Mouse (Mus musculus) kidney, postnatal 0 days (tissue): ENCODE measurements around the gene Pnkp. TPM values are rescaled to one million over a fixed set of nuclear protein-coding genes. Genes with fewer than 3 reads are reported as not detected.

ENCODE experiments used
- ATAC-seq: fragments of 200-750 bp; cut with Nextera tagmentation; replicated peaks from 2 replicates; pipeline ENCODE4 v1.8.0; 2017; ENCODE audit warnings: low read depth, moderate number of reproducible peaks, moderate TSS enrichment, moderate library complexity; ENCODE audit not compliant: low FRiP score
- DNase-seq: peaks from one replicate; pipeline ENCODE4 v3.0.0-alpha.2; 2016; ENCODE audit warnings: low spot score
- H3K27ac ChIP-seq: fragments of 300-500 bp; sonication (generic); 2 replicates; pipeline ENCODE4 v1.5.1; 2014; ENCODE audit warnings: mild to moderate bottlenecking
- H3K27me3 ChIP-seq: fragments of 300-500 bp; sonication (generic); 2 replicates; pipeline ENCODE4 v1.6.1; 2014; ENCODE audit warnings: low read length, mixed read lengths; ENCODE audit not compliant: insufficient read depth
- H3K36me3 ChIP-seq: fragments of 300-500 bp; sonication (generic); 2 replicates; pipeline ENCODE4 v1.6.1; 2014; ENCODE audit warnings: low read length, mixed read lengths; ENCODE audit not compliant: insufficient read depth
- H3K4me1 ChIP-seq: fragments of 300-500 bp; sonication (generic); replicated peaks from 2 replicates; pipeline ENCODE4 v1.6.1; 2014; ENCODE audit warnings: antibody characterized with exemption, low read length, mixed read lengths; ENCODE audit not compliant: insufficient read depth
- H3K4me2 ChIP-seq: fragments of 300-500 bp; sonication (generic); 2 replicates; pipeline ENCODE4 v1.6.1; 2014; ENCODE audit warnings: mild to moderate bottlenecking, low read length, moderate library complexity, mixed read lengths
- H3K4me3 ChIP-seq: fragments of 300-500 bp; sonication (generic); replicated peaks from 2 replicates; pipeline ENCODE4 v1.5.1; 2014; ENCODE audit warnings: low read depth, low read length
- H3K9ac ChIP-seq: fragments of 300-500 bp; sonication (generic); 2 replicates; pipeline ENCODE4 v1.6.1; 2014; ENCODE audit warnings: low read depth, low read length
- H3K9me3 ChIP-seq: fragments of 300-500 bp; sonication (generic); replicated peaks from 2 replicates; pipeline ENCODE4 v1.6.1; 2016; ENCODE audit warnings: low read length, inconsistent platforms, mixed read lengths
- CTCF ChIP-seq: IDR thresholded peaks from 2 replicates; pipeline ENCODE4 v1.5.1; 2016; ENCODE audit warnings: antibody characterized with exemption, low read depth, mild to moderate bottlenecking, moderate library complexity
- WGBS: fragments of 180-500 bp; shearing (Covaris S2); extraction: QIAGEN DNeasy Blood & Tissue Kit; methylation state at CpG from one replicate; pipeline ENCODE4 v1.1.7; 2014; 5-methylcytosine and 5-hydroxymethylcytosine counted together
- polyA plus RNA-seq: library from polyadenylated mRNA; unstranded; fragments of >200 nt; fragmentation: Nextera tagmentation; extraction: Ambion mirVana; gene quantifications from 2 replicates; pipeline ENCODE4 v1.2.1, GENCODE M21; 2015

The Pnkp gene
- polyA plus RNA-seq, 1 experiment from 2014 or later: 34.0 TPM

DNA sequence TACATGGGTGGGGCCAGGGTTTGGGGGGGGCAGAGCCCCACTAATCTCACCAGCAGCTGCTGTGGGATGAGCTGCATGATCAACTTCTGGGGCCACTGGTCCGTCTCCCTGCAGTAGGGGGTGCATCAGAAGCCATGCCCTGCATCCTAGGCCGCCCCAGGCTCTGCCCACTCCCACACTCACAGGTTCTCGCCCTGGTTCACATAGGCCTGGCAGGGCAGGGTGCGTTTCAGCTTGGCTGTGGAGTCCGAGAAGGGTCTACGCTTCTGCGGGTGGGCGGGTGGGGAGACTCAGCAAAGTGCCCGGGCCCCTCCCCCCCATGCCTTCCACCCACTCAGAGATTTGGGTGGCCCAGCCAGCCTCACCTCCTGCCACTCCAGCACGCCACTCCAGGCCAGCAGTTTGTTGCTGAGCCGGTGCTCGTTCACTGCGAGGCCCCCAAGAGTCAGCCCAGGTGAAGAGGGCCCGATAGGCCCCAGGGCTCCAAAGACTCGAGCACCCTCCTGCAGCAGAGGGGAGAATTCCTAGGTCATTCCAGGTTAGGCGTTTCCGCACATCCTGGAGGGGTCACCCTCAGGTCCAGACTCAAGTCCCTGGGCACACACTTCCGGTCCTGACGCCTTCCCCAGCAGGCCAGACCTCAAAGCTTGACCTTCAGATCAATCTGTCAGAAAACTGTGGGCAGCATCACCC is 10.2 kb downstream of the Pnkp start:
- Histone ChIP-seq H3K4me2 (peak overlapping the region; percentile 55), H3K9me3 (no peaks in the 10 kb centered on the region), H3K4me3 (peak overlapping the region; percentile 96), H3K36me3 (peaks cover 35% of the 10 kb centered on the region), H3K27ac (peak overlapping the region; percentile 100), H3K4me1 (peaks cover 33% of the 10 kb centered on the region), H3K9ac (peak overlapping the region; percentile 100), H3K27me3 (no peaks in the 10 kb centered on the region)
- no peak for TF ChIP-seq CTCF
- ATAC-seq (no peak), DNase-seq (no peak)
- WGBS: 25% methylated on average over 18 of the region's 19 CpGs

DNA sequence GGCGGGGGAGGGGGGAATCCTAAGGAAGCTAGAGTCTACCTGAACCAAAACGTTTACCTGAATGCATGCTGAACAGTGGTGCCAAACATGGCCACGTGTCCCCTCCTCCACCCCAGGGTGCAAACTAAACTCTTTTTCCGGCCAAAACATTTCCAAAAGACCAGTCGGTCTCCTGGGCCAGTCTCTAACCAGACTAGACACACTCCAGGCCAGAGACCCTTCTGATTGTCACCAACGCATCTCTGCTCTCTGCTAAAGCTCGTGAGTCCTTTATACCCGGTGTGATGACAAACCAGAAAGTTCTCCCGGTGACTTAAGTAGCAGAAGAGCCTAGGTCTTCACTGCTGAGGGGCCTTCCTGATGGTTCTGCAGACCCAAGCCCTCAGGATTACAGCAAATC is 10.9 kb downstream of the Pnkp start:
- Histone ChIP-seq H3K4me2 (peak overlapping the region; percentile 55), H3K4me3 (peak overlapping the region; percentile 96), H3K4me1 (peaks cover 33% of the 10 kb centered on the region), H3K9me3 (no peaks in the 10 kb centered on the region), H3K27ac (peak overlapping the region; percentile 100), H3K27me3 (no peaks in the 10 kb centered on the region), H3K36me3 (peaks cover 29% of the 10 kb centered on the region), H3K9ac (peak overlapping the region; percentile 100)
- WGBS: 21% methylated on average over 9 of the region's 9 CpGs
- no peak for ATAC-seq
- no peak for DNase-seq
- TF ChIP-seq CTCF: no peak

DNA sequence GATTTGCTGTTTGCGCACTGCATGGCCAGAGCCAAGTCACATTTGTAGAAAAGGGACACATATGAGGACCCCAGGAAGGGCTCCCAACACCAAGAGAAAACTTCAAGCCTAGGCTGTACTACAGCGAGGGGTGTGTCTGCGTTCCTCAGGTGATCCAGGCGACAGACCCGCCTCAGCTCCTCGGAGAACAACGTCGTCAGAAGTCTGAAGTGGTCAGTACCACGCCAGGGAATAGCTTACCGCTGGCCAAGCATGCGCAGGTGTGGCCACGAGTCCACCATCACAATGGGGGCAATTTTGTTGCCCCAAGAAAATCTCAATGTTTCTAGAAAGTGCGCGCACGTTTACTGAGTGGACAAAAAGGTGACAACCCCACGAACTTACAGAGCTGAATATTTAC is 11.5 kb downstream of the Pnkp start:
- Histone ChIP-seq H3K27ac (peak overlapping the region; percentile 100), H3K27me3 (no peaks in the 10 kb centered on the region), H3K4me1 (peaks cover 33% of the 10 kb centered on the region), H3K4me2 (peak overlapping the region; percentile 55), H3K9ac (peak overlapping the region; percentile 100), H3K4me3 (peak overlapping the region; percentile 96), H3K36me3 (peaks cover 22% of the 10 kb centered on the region), H3K9me3 (no peaks in the 10 kb centered on the region)
- WGBS: 3% methylated on average over 16 of the region's 16 CpGs
- TF ChIP-seq CTCF: no peak
- no peak for ATAC-seq
- peak; percentile 36 for DNase-seq

DNA sequence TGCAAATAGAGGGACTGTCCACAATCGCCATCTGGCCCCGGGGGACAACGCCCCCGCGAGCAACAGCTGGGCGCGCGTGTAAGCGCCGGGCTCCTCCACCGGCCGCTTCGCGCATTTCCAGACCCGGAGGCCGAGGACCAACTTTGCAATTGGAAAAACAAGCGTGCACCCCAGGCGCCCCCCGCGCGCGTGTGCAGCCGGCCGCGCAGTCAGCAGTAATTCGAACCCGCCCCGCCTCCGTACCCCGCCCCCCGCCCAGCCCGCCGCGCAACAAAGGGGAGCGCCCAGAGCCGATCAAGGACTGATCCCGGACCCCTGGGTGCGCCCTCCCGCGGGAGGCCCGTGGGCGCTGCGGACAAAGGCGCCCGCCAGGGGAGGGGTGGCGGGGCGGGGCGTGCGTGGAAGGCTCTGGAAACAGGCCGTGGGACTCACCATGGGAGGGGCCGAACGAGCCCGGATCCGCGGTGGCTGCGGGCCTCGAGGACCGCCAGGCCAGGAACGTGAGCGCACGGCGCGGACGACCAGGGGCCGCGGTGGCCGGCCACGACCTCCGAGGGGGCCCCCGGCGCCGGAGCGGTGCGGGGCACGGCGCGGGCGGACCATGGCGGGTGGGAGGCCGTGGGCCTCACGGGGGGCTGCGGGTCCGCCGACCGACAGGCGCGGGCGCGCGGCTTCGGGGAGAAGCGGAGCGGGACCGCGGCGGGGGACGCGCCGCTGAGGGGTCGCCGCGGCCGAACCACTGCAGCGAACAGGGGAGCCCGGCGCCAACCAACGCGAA is 12.2 kb downstream of the Pnkp start:
- no peaks in the 10 kb centered on the region for H3K27me3 ChIP-seq
- peak overlapping the region; percentile 100 for H3K9ac ChIP-seq
- H3K4me2 ChIP-seq: peak overlapping the region; percentile 55
- no peaks in the 10 kb centered on the region for H3K9me3 ChIP-seq
- H3K4me1 ChIP-seq: peaks cover 33% of the 10 kb centered on the region
- H3K27ac ChIP-seq: peak overlapping the region; percentile 100
- DNase-seq (peak; percentile 84), ATAC-seq (peak; percentile 31)
- under 1% methylated on average over 89 of the region's 108 CpGs for WGBS
- peaks cover 16% of the 10 kb centered on the region for H3K36me3 ChIP-seq
- H3K4me3 ChIP-seq: peak overlapping the region; percentile 96
- 0 out of 2 replicates have a peak, but pooled peaks have one; percentile 2 for TF ChIP-seq CTCF

DNA sequence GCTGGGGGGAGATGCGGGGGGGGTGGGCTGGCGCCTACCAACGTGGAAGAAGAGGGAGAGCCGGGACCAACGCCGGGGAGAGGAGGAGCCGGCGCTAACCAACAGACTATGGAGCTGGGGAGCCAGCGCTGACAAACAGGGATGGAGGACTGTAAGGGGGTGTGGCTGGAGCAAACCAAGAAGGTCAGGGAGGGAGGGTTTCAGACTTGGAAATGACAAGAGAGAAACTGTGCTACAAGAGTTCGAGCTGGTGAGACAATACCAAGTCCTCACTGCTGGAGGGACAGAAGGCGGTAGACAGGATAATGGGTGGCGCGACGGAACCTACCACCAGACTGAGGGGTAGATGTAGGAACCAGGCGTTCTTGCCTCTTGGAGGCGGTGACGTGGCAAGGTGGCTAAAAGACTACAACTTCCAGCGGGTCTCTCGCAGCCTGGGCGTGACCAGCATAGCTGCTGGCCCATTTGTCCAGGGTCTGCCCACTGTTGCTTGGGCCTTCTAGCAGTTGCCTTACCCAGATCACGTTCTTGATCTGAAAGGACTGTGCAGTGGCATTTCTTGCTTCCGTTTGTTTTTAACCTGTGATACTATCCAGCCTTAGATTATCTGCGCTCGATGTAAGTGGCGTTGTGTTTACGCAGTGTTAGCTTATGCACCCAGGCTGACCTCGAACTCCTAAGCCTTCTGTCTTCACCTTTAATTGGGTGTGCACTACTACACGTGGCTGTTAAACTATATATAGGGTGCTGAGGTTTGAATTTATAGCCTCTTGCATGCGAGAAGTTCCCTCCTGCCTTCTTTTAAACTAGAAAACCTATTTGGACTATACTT is 13.0 kb downstream of the Pnkp start, which contains the start of gene Ptov1:
TSS of gene Ptov1 (minus strand) at position 92 of the 832 bp plus-strand sequence.
- no peaks in the 10 kb centered on the region for H3K9me3 ChIP-seq
- H3K9ac ChIP-seq: peak within 1 kb of the TSS; percentile 100
- H3K36me3 ChIP-seq: peaks cover 11% of the 10 kb centered on the region; the same call in 1 of the 2 replicates
- H3K27me3 ChIP-seq: no peaks in the 10 kb centered on the region
- peak within 1 kb of the TSS; percentile 96 for H3K4me3 ChIP-seq
- TF ChIP-seq CTCF: no peak; the same call in 1 of the 2 replicates
- H3K27ac ChIP-seq: peak within 1 kb of the TSS; percentile 100
- H3K4me2 ChIP-seq: peak within 1 kb of the TSS; percentile 55
- DNase-seq (peak; percentile 100), ATAC-seq (peak; percentile 91)
- H3K4me1 ChIP-seq: peaks cover 33% of the 10 kb centered on the region
- WGBS: 4% methylated on average over 29 of the region's 29 CpGs

DNA sequence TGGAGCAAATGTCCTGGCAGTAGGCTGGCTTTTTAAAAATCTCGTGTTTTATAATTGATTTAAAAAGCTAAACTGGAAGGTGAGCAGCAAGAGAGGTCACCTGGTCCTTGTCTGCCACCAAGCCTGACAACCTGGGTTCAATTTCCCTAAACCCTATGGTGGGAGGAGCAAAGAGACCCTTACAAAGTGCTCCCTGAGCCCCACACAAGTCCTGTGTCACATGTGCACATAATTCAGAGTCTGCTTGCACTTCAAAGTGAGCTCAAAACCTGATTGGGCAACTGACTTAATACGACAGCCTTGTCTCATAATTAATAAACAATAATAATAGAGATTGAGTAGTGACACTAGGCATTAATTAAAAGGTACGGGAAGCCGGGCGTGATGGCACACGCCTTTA is 13.7 kb downstream of the Pnkp start:
- DNase-seq (no peak), ATAC-seq (no peak)
- Histone ChIP-seq H3K9me3 (no peaks in the 10 kb centered on the region), H3K4me3 (peak overlapping the region; percentile 96; the same call in 1 of the 2 replicates), H3K27ac (peak overlapping the region; percentile 100), H3K4me1 (peaks cover 30% of the 10 kb centered on the region), H3K36me3 (peaks cover 4% of the 10 kb centered on the region; the same call in 1 of the 2 replicates), H3K4me2 (peak overlapping the region; percentile 55), H3K27me3 (no peaks in the 10 kb centered on the region), H3K9ac (0 out of 2 replicates have a peak overlapping the region, but pooled peaks have one; percentile 15)
- 76% methylated on average over 6 of the region's 6 CpGs for WGBS
- TF ChIP-seq CTCF: no peak
